Mouse (Mus musculus): ENCODE data around the gene Pakap. TPM values are rescaled to one million over a fixed set of nuclear protein-coding genes. Genes with fewer than 3 reads are reported as not detected.

Gene Pakap
- polyA plus RNA-seq, 1 experiment from 2014 or later: 46.0 TPM

GRCm38 (mm10) chr4:57834141-57834540 is 266.2 kb downstream of the Pakap start:
- no peaks in the 10 kb centered on the region for H3K27me3 ChIP-seq (ENCODE audit: control insufficient read depth, insufficient read depth, low read length)
- peaks cover 52% of the 10 kb centered on the region for H3K4me1 ChIP-seq (ENCODE audit: control insufficient read depth, insufficient read depth, low read length)
- H3K9ac ChIP-seq (ENCODE audit: low read depth, low read length): no peak overlapping the region
- 35% methylated on average over 4 of the region's 4 CpGs for WGBS (ENCODE audit: insufficient replicate concordance)
- no peaks in the 10 kb centered on the region for H3K36me3 ChIP-seq (ENCODE audit: control insufficient read depth, insufficient read depth, low read length)
- H3K4me3 ChIP-seq (ENCODE audit: low read depth, low read length): no peak overlapping the region
- ATAC-seq (replicated peaks; ENCODE audit: insufficient number of reproducible peaks, low FRiP score, low TSS enrichment): 0 out of 2 replicates have a peak, but pooled peaks have one; percentile 11
- H3K9me3 ChIP-seq (replicated peaks; ENCODE audit: control insufficient read depth, low read length): no peaks in the 10 kb centered on the region
- peak overlapping the region; percentile 64 for H3K27ac ChIP-seq (ENCODE audit: low read depth, low read length)
- H3K4me2 ChIP-seq: no peak overlapping the region

DNA sequence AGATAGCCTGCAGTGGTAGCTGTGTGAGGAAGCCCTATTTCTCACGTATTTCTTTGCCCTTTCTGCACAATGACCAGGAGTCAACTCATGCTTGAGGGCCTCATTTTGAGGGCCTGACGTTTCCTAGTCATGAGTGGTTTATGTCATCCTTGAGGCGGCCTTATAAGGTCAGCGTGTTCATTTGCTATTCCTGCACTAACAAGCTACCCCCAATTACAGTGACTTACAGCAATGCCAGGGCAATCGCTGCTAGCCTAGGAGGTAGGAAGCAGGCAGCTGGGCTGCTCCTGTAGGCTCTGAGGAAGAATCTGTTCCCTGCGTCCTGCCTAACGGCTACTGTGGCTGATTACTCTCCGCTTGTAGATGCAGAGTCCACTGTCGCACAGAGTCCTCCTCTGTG is 269.1 kb downstream of the Pakap start:
- H3K9me3 ChIP-seq (replicated peaks; ENCODE audit: control insufficient read depth, low read length): no peaks in the 10 kb centered on the region
- peak overlapping the region; percentile 81 for H3K27ac ChIP-seq (ENCODE audit: low read depth, low read length)
- H3K36me3 ChIP-seq (ENCODE audit: control insufficient read depth, insufficient read depth, low read length): no peaks in the 10 kb centered on the region
- no peak for ATAC-seq (replicated peaks; ENCODE audit: insufficient number of reproducible peaks, low FRiP score, low TSS enrichment)
- peak overlapping the region; percentile 44; the same call in 1 of the 2 replicates for H3K9ac ChIP-seq (ENCODE audit: low read depth, low read length)
- H3K4me2 ChIP-seq: no peak overlapping the region
- H3K4me1 ChIP-seq (ENCODE audit: control insufficient read depth, insufficient read depth, low read length): peaks cover 46% of the 10 kb centered on the region
- WGBS (ENCODE audit: insufficient replicate concordance): 42% methylated on average over 9 of the region's 9 CpGs
- H3K4me3 ChIP-seq (ENCODE audit: low read depth, low read length): no peak overlapping the region
- no peaks in the 10 kb centered on the region for H3K27me3 ChIP-seq (ENCODE audit: control insufficient read depth, insufficient read depth, low read length)

DNA sequence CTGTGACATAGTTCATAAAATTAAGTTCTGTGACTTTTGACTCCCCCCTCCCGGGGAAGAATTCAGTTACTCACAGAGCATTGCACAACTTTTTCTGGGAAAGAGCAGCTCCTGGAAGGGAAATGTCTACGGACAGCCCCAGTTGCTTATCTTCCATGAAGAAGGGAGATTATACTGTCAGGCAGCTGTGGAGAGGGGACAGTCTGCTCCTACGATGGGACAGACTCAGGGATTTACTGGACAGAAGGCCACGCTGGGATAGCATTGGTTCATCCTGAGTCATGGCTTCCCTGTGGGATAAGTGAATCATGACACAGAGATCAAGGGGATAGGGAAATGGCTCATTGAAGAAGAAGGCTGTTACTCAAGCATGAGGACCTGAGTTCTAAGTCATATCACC is 271.4 kb downstream of the Pakap start:
- Histone ChIP-seq H3K4me2 (no peak overlapping the region), H3K4me1 (ENCODE audit: control insufficient read depth, insufficient read depth, low read length) (peaks cover 33% of the 10 kb centered on the region), H3K4me3 (ENCODE audit: low read depth, low read length) (no peak overlapping the region), H3K9me3 (replicated peaks; ENCODE audit: control insufficient read depth, low read length) (no peaks in the 10 kb centered on the region), H3K27me3 (ENCODE audit: control insufficient read depth, insufficient read depth, low read length) (no peaks in the 10 kb centered on the region), H3K9ac (ENCODE audit: low read depth, low read length) (no peak overlapping the region), H3K27ac (ENCODE audit: low read depth, low read length) (peak overlapping the region; percentile 29; the same call in 1 of the 2 replicates), H3K36me3 (ENCODE audit: control insufficient read depth, insufficient read depth, low read length) (no peaks in the 10 kb centered on the region)
- WGBS (ENCODE audit: insufficient replicate concordance): 28% methylated on average over 4 of the region's 4 CpGs
- no peak for ATAC-seq (replicated peaks; ENCODE audit: insufficient number of reproducible peaks, low FRiP score, low TSS enrichment)

GRCm38 (mm10) chr4:57841911-57842310 is 273.9 kb downstream of the Pakap start:
- Histone ChIP-seq H3K4me3 (ENCODE audit: low read depth, low read length) (no peak overlapping the region), H3K27me3 (ENCODE audit: control insufficient read depth, insufficient read depth, low read length) (no peaks in the 10 kb centered on the region), H3K9me3 (replicated peaks; ENCODE audit: control insufficient read depth, low read length) (no peaks in the 10 kb centered on the region), H3K36me3 (ENCODE audit: control insufficient read depth, insufficient read depth, low read length) (no peaks in the 10 kb centered on the region), H3K4me1 (ENCODE audit: control insufficient read depth, insufficient read depth, low read length) (peaks cover 38% of the 10 kb centered on the region), H3K4me2 (no peak overlapping the region), H3K27ac (ENCODE audit: low read depth, low read length) (no peak overlapping the region), H3K9ac (ENCODE audit: low read depth, low read length) (no peak overlapping the region)
- 63% methylated on average over 1 of the region's 1 CpGs for WGBS (ENCODE audit: insufficient replicate concordance)
- ATAC-seq (replicated peaks; ENCODE audit: insufficient number of reproducible peaks, low FRiP score, low TSS enrichment): no peak

GRCm38 (mm10) chr4:57842472-57843305 is 274.7 kb downstream of the Pakap start:
- 44% methylated on average over 11 of the region's 11 CpGs for WGBS (ENCODE audit: insufficient replicate concordance)

DNA sequence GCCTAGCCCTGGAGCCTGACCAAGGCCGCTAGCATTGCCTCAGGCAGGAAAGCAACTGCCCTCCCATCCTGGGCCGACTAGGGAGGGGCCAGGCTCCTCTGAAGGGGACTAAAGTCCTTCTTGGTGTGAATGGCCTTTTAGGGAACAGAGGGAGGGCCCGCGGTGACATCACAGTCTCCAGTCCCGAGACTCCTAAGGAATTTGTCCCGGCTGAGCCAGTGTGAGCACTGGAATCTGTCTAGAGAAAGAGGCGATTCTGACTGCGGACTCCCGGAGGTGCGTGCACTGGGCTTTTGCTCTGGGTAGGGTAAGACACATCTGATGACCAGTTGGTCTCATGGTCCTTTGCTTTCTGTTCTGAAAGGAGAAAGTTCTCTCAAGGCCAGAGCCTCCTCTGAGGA is 277.1 kb downstream of the Pakap start:
- ATAC-seq (replicated peaks; ENCODE audit: insufficient number of reproducible peaks, low FRiP score, low TSS enrichment): peak; percentile 81

More at GRCm38 (mm10) chr4:57842472-57843305, 274.7 kb downstream of the Pakap start:
- Histone ChIP-seq H3K9me3 (replicated peaks; ENCODE audit: control insufficient read depth, low read length) (no peaks in the 10 kb centered on the region), H3K27ac (ENCODE audit: low read depth, low read length) (0 out of 2 replicates have a peak overlapping the region, but pooled peaks have one; percentile 3), H3K27me3 (ENCODE audit: control insufficient read depth, insufficient read depth, low read length) (no peaks in the 10 kb centered on the region), H3K9ac (ENCODE audit: low read depth, low read length) (no peak overlapping the region), H3K4me2 (no peak overlapping the region), H3K36me3 (ENCODE audit: control insufficient read depth, insufficient read depth, low read length) (no peaks in the 10 kb centered on the region), H3K4me3 (ENCODE audit: low read depth, low read length) (no peak overlapping the region), H3K4me1 (ENCODE audit: control insufficient read depth, insufficient read depth, low read length) (peaks cover 40% of the 10 kb centered on the region)
- ATAC-seq (replicated peaks; ENCODE audit: insufficient number of reproducible peaks, low FRiP score, low TSS enrichment): no peak

GRCm38 (mm10) chr4:57845541-57846210 is 277.7 kb downstream of the Pakap start:
- Histone ChIP-seq H3K9ac (ENCODE audit: low read depth, low read length) (peak overlapping the region; percentile 81), H3K36me3 (ENCODE audit: control insufficient read depth, insufficient read depth, low read length) (peaks cover 8% of the 10 kb centered on the region), H3K4me3 (ENCODE audit: low read depth, low read length) (peak overlapping the region; percentile 49), H3K27ac (ENCODE audit: low read depth, low read length) (peak overlapping the region; percentile 96), H3K9me3 (replicated peaks; ENCODE audit: control insufficient read depth, low read length) (no peaks in the 10 kb centered on the region), H3K27me3 (ENCODE audit: control insufficient read depth, insufficient read depth, low read length) (no peaks in the 10 kb centered on the region), H3K4me1 (ENCODE audit: control insufficient read depth, insufficient read depth, low read length) (peaks cover 41% of the 10 kb centered on the region), H3K4me2 (peak overlapping the region; percentile 70)
- ATAC-seq (replicated peaks; ENCODE audit: insufficient number of reproducible peaks, low FRiP score, low TSS enrichment): no peak
- WGBS (ENCODE audit: insufficient replicate concordance): 17% methylated on average over 12 of the region's 12 CpGs

More for the DNA sequence above, 277.1 kb downstream of the Pakap start:
- peak overlapping the region; percentile 49 for H3K4me3 ChIP-seq (ENCODE audit: low read depth, low read length)
- H3K36me3 ChIP-seq (ENCODE audit: control insufficient read depth, insufficient read depth, low read length): peaks cover 3% of the 10 kb centered on the region; the same call in 1 of the 2 replicates
- no peaks in the 10 kb centered on the region for H3K27me3 ChIP-seq (ENCODE audit: control insufficient read depth, insufficient read depth, low read length)
- peaks cover 45% of the 10 kb centered on the region for H3K4me1 ChIP-seq (ENCODE audit: control insufficient read depth, insufficient read depth, low read length)
- peak overlapping the region; percentile 70 for H3K4me2 ChIP-seq
- H3K9me3 ChIP-seq (replicated peaks; ENCODE audit: control insufficient read depth, low read length): no peaks in the 10 kb centered on the region
- H3K9ac ChIP-seq (ENCODE audit: low read depth, low read length): peak overlapping the region; percentile 81
- H3K27ac ChIP-seq (ENCODE audit: low read depth, low read length): peak overlapping the region; percentile 96
- 3% methylated on average over 10 of the region's 10 CpGs for WGBS (ENCODE audit: insufficient replicate concordance)

DNA sequence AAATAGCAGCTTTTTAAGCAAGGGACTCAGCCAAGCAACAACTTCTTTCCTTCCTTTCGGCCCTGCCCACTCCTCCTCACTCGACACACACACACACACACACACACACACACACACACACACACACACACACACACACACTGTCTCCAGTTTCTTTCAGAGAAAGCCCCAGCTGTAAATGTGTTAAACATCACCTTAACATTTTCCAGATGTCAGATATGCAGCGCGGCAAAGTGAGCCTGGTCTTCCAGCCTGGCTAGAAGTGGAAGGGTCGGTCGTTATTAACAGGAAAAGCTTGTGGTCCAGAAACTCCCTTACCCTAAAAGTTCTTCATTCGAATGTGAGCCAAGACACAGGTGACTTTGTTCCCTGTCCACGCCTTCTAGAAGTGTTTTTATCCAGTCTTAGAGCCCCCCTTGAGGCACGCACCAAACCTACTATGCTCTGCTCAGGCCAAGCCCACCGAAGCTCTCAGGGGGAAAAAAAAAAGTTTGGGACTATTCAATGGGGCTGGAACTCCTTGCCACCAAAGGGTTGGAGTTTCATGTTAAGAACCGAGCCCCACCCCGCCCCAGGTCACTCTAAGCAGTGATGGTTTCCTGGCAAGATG is 278.5 kb downstream of the Pakap start:
- peaks cover 44% of the 10 kb centered on the region for H3K4me1 ChIP-seq (ENCODE audit: control insufficient read depth, insufficient read depth, low read length)
- ATAC-seq (replicated peaks; ENCODE audit: insufficient number of reproducible peaks, low FRiP score, low TSS enrichment): no peak
- WGBS (ENCODE audit: insufficient replicate concordance): 16% methylated on average over 12 of the region's 12 CpGs
- H3K9ac ChIP-seq (ENCODE audit: low read depth, low read length): peak overlapping the region; percentile 81
- H3K4me2 ChIP-seq: peak overlapping the region; percentile 70
- peaks cover 9% of the 10 kb centered on the region for H3K36me3 ChIP-seq (ENCODE audit: control insufficient read depth, insufficient read depth, low read length)
- H3K4me3 ChIP-seq (ENCODE audit: low read depth, low read length): peak overlapping the region; percentile 49
- H3K27ac ChIP-seq (ENCODE audit: low read depth, low read length): peak overlapping the region; percentile 96
- H3K27me3 ChIP-seq (ENCODE audit: control insufficient read depth, insufficient read depth, low read length): no peaks in the 10 kb centered on the region
- no peaks in the 10 kb centered on the region for H3K9me3 ChIP-seq (replicated peaks; ENCODE audit: control insufficient read depth, low read length)
